Mouse (Mus musculus) C2C12 (cell line): ENCODE measurements around the gene Mrm1. TPM values are rescaled to one million over a fixed set of nuclear protein-coding genes. Genes with fewer than 3 reads are reported as not detected.

Experiments
- H3K27me3 ChIP-seq: one replicate; pipeline ENCODE4 v1.6.1; 2011; ENCODE audit not compliant: control insufficient read depth, insufficient read depth, insufficient read length
- H3K36me3 ChIP-seq: one replicate; pipeline ENCODE4 v1.6.1; 2011; ENCODE audit not compliant: control insufficient read depth, insufficient read depth
- H3K4me3 ChIP-seq: one replicate; pipeline ENCODE4 v1.5.1; 2011; ENCODE audit warnings: mild to moderate bottlenecking, control low read depth; ENCODE audit not compliant: poor library complexity, insufficient read depth, severe bottlenecking
- H3K79me2 ChIP-seq: one replicate; pipeline ENCODE4 v1.6.1; 2011; ENCODE audit not compliant: control insufficient read depth, insufficient read depth
- H3K79me3 ChIP-seq: one replicate; pipeline ENCODE4 v1.6.1; 2011; ENCODE audit warnings: low read depth, control low read depth
- H3ac ChIP-seq: one replicate; pipeline ENCODE3; 2011; ENCODE audit warnings: low read depth; ENCODE audit not compliant: control insufficient read depth, insufficient read length
- CEBPB ChIP-seq: IDR thresholded peaks from one replicate; pipeline ENCODE4 v1.6.1; 2011; ENCODE audit warnings: low read depth, mild to moderate bottlenecking, control low read depth, moderate library complexity
- CTCF ChIP-seq: IDR thresholded peaks from one replicate; pipeline ENCODE4 v1.5.1; 2011; ENCODE audit not compliant: control insufficient read depth, insufficient read depth, insufficient read length
- FOSL1 ChIP-seq: IDR thresholded peaks from one replicate; pipeline ENCODE4 v1.8.0; 2011; ENCODE audit warnings: mild to moderate bottlenecking, low read length; ENCODE audit not compliant: poor library complexity, insufficient read depth, severe bottlenecking
- MAX ChIP-seq: IDR thresholded peaks from one replicate; pipeline ENCODE4 v1.6.1; 2011; ENCODE audit warnings: mild to moderate bottlenecking, control low read depth
- MYOD1 ChIP-seq: IDR thresholded peaks from one replicate; pipeline ENCODE4 v1.6.1; 2011; ENCODE audit warnings: low read depth; ENCODE audit not compliant: control insufficient read depth, insufficient read length
- MYOG ChIP-seq: IDR thresholded peaks from one replicate; pipeline ENCODE4 v1.6.1; 2011; ENCODE audit not compliant: control insufficient read depth, insufficient read length; ENCODE audit errors: extremely low read depth
- USF1 ChIP-seq: IDR thresholded peaks from one replicate; pipeline ENCODE4 v1.6.1; 2011; ENCODE audit warnings: low read depth, mild to moderate bottlenecking, control low read depth, moderate library complexity
- polyA plus RNA-seq: library from polyadenylated mRNA; unstranded; fragments of >200 nt; fragmentation: generic; extraction: Trizol; gene quantifications from one replicate; pipeline ENCODE4 v1.2.1, GENCODE M21; 2012; ENCODE audit warnings: missing spikeins

Gene Mrm1
- polyA plus RNA-seq, 1 experiment = 23.6 TPM

DNA sequence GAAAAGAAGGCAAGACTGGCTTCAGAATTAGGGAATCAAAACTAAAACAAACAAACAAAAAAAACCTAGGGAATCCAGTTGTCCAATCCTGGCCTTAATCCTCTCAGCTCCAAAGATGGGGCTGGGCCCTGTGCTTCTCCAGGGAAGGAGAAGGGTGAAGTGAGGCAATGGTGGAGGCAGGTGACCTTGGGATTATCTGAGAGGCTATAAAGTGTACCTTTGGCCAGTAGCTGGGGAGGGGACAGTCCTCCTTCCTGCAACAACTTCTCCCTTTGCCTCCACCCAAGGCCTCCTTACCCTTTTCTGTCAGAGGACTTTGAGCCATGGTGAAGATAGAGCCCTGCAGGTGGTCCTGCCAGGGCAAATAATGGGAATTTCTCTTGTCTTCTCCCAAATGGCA, 8.2 kb upstream of the Mrm1 start:
- peaks cover 42% of the 10 kb centered on the region for H3K36me3 ChIP-seq
- H3K27me3 ChIP-seq = no peaks in the 10 kb centered on the region
- H3ac ChIP-seq = no peak overlapping the region
- H3K79me2 ChIP-seq = peaks cover 14% of the 10 kb centered on the region
- TF ChIP-seq USF1 = no peak
- no peak overlapping the region for H3K4me3 ChIP-seq
- peaks cover 7% of the 10 kb centered on the region for H3K79me3 ChIP-seq

DNA sequence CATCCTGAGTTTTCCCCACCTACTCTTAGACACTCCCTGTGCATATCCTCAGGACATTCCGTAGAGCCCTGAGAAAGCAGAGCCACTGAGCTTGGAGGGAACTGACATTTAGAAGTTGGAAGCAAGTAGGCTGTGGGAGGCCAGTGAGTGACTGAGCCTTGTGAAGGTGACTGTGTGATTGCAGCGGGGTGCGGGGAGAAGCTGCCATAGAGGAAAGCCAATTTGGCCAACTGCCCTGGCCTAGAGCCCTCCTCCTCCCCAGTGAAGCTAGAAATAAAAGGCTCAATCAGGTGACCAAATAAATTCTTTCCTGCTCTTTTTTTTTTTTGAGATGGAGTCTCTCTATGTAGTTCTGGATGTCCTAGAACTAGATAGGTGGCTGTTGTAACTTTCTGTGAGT, 6.9 kb upstream of the Mrm1 start:
- no peak overlapping the region for H3K4me3 ChIP-seq
- peaks cover 35% of the 10 kb centered on the region for H3K36me3 ChIP-seq
- H3K79me2 ChIP-seq = peaks cover 14% of the 10 kb centered on the region
- H3K79me3 ChIP-seq = peaks cover 7% of the 10 kb centered on the region
- H3K27me3 ChIP-seq = no peaks in the 10 kb centered on the region
- TF ChIP-seq FOSL1 (no peak), MAX (no peak), USF1 (no peak), CTCF (no peak), MYOD1 (no peak), CEBPB (no peak), MYOG (no peak)
- no peak overlapping the region for H3ac ChIP-seq

DNA sequence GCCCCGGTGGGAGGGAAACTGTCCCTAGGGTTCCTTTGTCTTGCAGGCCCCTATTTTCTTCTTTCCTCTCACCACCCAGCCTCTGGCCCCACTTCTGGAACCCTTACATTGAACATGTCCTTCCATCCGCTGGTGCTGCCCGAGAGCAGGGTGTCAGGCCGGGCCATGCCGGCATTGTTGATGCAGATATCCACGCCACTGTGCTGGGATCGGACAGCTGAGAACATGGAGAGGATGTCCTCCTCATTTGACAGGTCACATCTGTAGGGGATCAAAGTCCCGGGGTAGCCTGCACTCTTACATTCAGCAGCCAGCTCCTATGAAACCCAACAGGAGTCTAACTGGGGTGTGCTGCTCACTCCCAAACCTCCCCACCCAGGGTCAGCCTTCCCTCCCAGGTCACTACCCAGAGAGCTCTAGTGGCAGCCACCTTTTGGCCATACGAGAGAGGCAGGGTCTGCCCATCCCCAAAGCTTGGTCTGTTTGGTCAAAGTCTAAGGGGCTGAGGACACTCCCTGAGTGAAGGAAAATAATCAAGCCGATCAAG, 6.0 kb upstream of the Mrm1 start:
- Histone ChIP-seq H3K27me3 (no peaks in the 10 kb centered on the region), H3K79me3 (peaks cover 7% of the 10 kb centered on the region), H3K4me3 (no peak overlapping the region), H3K36me3 (peaks cover 28% of the 10 kb centered on the region), H3K79me2 (peaks cover 14% of the 10 kb centered on the region), H3ac (no peak overlapping the region)
- TF ChIP-seq FOSL1 (no peak), CTCF (no peak), USF1 (no peak), MYOD1 (no peak)

DNA sequence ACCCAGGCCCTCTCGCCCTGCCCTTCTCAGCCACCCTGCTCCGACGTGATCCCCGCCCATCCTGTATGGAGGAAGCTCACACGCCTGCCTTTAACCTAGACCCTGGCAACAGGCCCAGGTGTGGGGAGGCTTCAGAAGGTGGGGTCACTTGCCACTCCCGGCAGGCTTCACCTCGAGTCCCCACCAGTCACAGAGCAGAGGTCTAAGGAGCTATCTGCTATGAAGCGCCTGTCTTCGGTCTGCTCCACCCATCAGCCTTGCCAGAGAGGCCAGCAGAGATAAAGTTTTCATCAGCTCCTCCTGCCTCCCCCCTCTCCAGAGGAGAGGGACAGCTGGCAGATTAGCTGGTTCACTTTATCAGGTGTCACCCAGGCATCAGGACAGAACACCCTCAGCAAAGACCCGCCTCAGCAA, 4.2 kb upstream of the Mrm1 start:
- Histone ChIP-seq H3K36me3 (peaks cover 21% of the 10 kb centered on the region), H3ac (no peak overlapping the region)

DNA sequence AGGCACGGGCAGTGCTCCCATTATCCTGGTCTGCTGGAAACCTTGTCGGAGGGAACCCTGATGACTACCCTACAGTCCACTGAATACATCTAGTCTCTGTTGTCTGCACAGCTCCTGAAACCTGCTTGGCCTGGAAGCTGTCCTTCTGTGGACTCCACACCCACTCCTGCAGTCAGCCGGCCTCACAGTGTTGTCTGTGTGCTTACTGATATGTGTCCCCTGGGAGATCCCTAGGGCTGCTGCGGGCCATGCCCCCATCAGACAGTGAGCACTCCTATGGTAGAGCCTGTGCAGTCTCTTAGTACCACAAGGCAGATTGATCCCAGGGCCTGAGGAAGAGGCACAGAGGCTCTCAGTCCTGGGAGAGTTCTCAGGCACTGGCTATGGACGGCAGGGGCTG, 3.2 kb upstream of the Mrm1 start:
- Histone ChIP-seq H3K36me3 (peaks cover 21% of the 10 kb centered on the region), H3K79me2 (peaks cover 3% of the 10 kb centered on the region), H3K79me3 (peaks cover under 1% of the 10 kb centered on the region), H3K4me3 (no peak overlapping the region), H3ac (no peak overlapping the region), H3K27me3 (no peaks in the 10 kb centered on the region)
- TF ChIP-seq CEBPB (no peak), MYOG (no peak), MAX (no peak), USF1 (no peak), MYOD1 (no peak), FOSL1 (no peak), CTCF (no peak)

More for the DNA sequence above, 4.2 kb upstream of the Mrm1 start:
- no peaks in the 10 kb centered on the region for H3K27me3 ChIP-seq
- H3K79me3 ChIP-seq = peaks cover 6% of the 10 kb centered on the region
- no peak overlapping the region for H3K4me3 ChIP-seq
- peaks cover 12% of the 10 kb centered on the region for H3K79me2 ChIP-seq
- no peak for TF ChIP-seq MYOD1
- TF ChIP-seq MAX = no peak
- TF ChIP-seq FOSL1 = no peak
- no peak for TF ChIP-seq USF1
- TF ChIP-seq CEBPB = no peak
- TF ChIP-seq MYOG = no peak
- TF ChIP-seq CTCF = no peak

DNA sequence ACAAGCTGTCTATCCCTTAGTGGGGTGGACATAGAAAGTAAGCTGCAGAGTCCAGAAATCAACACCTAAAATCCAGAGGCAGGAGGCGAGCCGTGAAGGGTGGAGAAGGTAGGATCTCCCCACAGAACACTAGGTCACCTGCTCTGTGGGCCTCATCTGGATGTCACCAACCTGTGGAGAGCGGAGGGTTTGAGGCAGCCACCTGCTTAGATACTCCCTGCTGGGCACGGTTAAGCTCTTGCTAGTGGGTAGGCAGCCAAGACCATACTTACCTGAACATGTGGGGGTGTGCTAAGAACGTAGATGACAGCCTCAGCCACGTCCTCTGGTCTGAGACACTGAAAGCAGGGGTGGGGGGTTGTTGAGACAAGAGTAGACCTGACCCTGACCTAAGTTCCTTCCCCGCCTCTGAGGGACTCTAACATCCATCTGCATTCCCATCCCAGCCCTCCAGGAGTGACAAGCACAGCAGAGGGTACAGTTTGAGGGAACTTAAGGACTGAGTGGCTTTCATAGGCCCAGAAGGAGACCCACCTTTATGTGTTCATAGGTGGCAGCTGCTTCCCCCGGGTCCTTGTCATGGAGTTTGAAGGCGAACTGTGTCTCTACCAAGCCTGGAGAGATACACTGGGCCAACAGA, 1.9 kb upstream of the Mrm1 start:
- peaks cover 9% of the 10 kb centered on the region for H3K79me2 ChIP-seq
- H3K36me3 ChIP-seq = peaks cover 17% of the 10 kb centered on the region
- H3K79me3 ChIP-seq = no peaks in the 10 kb centered on the region
- H3K4me3 ChIP-seq = no peak overlapping the region
- no peaks in the 10 kb centered on the region for H3K27me3 ChIP-seq
- TF ChIP-seq CTCF (no peak), CEBPB (no peak), MYOD1 (no peak)
- no peak overlapping the region for H3ac ChIP-seq
